Mouse (Mus musculus): ENCODE results near the gene Susd1.

The Susd1 gene

DNA sequence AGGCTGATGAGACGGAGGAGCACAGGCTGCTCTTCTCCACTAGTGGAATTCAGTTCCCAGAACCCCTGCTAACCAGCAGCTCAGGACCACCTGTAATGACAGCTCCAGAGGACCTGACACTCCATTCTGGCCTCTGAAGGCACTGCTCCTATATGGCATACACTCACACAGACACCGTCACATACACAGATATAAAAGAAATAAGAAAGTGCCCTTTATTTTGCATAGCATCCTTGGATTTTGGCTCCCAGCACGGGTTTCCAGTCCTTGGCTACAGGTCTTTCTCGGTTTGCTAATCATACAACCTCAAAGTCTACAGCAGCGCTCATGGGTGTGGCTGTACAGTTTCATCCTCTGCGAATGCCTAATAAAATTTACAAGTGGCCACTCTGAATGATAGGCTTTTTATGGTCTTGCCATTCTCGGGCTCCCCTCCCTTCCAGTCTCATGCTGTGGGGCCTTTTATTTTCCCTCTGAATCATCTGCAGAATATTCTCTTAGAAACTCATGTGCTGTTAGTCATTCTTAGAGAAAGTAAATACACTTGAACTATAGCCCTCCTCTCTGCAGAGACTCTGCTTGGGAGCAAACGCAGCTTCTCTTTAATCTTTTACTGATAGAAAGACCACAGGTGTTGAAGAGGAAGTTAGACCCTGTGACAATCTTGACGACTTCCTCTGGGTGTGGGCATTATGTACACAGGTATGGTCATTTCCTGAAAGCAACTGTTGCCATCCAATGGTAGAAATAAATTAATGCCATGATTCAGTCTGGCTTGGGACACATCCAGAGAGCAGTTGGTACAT, 119.1 kb downstream of the Susd1 start:
- no peak for DNase-seq

DNA sequence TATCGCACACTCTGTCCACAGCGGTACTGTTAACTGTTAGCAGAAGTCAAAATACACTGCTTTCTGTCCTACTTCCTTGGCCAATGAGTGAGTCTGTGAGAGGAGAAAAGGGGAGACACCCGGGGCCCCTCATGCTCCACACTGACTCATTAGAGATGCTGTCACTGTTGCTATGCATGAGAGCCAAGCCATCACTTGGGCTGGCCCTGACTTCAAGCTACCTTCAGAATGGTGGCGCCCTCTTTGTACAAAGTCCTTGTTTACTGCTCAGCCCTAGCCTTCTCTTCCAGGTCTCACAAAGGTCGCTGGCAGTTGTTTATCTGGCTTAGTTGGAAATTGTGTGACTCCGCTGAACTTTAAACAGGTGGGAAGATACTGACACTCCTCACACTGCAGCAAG, 119.8 kb downstream of the Susd1 start:
- no peak for DNase-seq

DNA sequence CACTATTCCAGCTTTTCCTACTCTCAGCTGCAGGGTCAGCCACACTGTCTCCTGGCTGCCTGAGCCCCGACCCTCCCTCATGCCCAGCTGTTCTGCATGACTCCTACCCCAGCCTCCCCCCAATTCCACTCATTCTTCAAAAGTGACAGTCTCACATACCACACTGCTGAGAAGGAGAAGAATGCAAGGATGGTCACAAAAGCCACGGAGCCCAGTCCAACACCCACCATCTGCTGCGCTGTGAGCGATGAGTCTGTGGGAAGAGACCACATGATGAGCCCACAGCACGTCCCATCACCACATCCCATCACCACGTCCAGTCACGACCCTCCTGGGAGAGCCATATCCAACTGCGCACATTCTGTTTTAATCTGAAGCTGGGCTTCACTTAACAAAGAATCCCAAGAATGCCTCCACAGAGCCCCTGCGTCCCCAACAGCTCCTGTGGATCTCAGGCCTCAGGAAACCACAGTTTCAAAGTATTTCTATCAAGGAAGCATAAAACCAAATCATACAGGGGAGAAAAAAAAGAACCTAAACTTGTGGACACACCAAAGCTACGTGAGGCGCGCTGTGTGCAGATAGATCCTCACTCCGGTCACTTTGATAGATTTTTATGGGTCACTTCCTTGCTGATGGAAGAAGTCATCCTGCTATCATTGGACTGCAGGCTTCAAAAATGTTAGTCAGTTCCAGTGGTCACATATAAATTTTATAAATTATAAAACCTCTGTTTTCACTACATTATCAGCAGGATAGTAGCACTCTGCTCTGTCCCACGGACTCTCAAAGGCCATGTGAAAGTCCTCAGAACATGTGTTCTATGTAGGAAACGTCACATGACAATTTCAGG, 122.7 kb downstream of the Susd1 start:
- DNase-seq = no peak

DNA sequence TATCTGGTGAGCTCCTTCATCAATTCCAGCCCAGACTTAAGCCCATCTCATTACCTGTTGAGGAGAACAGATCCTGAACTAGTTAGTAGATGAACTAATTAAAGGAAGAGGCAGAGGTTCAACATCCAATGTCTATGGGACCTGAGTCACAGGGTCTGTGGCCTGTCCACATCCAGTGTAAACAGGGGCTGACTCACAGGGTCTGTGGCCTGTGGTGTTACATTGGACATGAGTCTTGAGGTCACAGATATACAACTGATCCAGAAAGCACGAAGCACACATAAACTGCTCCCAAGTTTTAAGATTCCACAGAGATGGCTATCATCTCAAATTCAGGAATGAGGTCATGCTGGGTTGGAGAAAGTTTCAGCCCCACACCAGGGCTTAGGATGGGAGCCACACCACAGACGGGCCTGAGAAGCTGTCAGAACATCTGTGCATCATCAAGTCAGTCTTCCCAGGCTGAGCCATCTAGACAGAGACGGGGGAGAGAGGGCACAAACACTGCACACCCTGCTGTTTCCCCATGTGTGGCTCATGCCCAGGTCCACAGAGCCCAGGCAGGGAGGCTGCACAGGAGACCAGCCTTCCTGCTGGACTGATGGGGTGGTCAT, 123.4 kb downstream of the Susd1 start:
- no peak for DNase-seq

DNA sequence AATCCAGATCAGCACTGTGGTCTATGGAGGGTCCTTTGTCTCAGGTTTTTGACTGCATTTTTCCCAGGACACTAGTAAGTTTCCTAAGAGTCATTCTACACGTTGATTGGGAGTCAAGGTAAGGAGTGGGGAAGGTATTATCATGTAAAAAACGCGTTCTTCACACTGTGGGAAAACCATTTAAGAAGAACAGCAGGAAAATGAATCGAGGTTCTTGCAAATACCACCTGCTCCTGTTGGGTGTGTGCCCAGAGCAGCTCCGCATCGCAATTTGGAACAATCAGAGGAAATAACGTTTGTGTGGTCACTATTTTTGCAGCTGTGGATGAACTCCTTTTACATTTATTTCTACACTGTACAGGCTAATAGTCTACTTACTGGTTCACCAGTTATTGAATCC, 125.5 kb downstream of the Susd1 start:
- peak; percentile 54 for DNase-seq

DNA sequence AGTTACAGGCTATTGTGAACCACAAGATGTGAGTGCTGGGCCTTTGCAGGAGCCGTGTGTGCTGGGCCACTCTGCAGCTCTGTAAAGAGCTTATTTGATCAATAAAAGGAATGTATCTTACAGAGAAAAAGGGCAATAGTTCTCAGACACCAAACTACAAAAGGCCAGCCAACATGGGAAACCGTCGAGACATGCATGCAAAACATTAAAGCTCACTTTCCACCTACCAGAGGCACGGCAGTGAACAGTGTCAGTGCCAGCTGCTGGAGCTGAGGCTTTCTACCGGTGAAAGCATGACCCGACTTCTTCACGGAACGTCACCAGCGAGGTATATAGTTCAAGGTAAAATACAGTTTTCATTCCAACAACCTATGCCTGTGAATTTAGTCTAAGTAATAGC, 127.8 kb downstream of the Susd1 start:
- DNase-seq = no peak

DNA sequence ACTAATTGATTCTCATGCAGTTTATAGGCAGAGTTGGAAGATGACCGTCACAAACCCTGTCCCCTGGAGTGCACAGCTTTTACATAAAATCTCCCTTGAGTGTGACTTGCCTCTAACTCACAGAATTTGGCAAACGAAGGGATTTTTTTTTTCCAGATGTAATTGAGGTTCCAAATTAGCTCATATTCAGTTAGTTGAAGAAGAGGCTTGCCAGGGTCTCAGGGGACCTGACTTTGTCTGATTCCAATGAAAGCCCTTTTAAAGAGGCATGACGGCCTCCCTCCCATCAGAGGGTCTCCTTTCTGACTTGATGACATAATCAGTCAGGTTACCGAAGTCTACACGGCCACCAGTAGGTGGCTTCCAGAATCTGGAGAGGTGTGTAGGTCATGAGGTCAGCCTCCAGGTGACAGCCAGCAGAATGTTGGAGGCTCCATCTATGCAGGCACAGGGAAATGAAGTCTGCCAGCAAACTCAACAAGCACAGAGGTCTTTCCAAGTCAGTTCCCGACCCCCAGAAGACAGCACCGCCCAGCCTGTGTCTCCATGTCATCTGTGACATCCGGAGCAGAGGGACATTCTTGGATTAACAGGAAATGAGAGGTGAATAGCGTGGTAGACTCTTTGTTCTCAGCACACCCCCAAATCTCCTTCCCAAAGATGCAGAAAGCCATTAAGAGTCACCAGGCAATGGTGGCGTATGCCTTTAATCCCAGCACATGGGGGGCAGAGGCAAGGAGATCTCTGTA, 130.4 kb downstream of the Susd1 start:
- DNase-seq = peak; percentile 36

DNA sequence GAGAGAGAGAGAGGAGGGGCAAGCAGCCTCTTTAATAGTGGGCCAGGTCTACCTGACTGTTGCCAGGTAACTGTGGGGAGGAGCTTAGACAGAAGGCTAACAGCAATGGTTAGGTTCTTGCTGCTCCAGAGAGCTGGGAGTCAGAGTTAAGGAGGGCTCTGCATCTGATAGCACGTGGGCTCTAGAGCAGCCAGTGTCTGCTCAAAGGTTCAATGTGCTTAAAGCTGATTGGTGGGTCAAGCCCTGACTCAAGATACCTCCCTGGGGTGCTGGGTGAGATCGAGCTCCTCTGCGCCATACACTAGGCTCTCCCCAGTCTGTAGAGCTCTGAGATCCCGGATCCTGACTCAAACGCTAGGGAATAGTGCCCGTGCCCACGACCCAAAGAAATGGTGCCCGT, 136.0 kb downstream of the Susd1 start:
- DNase-seq = no peak

DNA sequence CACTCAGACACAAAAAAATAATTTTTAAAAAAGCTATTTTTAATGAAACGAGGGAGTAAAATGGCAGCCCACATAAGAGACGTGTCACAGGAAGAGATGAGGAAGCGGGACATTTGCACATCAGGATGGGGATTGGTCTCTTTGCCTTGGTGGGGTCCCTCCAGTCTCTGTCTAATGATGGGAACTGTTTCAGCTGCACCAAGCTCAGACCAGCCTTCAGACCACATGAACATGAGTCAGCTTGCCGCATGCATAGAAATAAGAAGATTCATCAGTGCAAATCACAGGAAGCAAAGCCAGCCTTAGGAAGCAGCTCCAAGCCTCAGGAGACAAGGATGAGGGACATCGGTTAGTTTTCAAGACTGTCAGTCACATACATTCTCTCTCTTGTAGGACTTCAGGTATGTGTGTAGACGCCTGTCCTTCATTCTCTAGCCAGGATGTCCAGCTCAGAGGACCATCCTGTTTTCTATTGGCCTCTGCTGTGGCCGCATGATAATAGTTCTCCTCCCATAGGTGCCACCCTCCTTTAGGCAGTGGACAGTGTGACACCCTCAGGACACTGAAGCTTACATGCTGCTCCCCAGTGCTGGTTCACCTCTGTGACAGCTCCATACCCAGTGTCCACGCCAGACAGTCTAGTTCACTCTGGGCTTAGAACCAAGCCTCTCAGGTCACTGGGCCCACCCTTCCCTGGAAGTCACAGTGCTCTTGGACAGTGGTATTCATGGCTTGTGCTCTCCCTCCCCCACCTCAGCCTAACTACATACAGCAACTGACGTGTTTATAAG, 137.2 kb downstream of the Susd1 start:
- no peak for DNase-seq

DNA sequence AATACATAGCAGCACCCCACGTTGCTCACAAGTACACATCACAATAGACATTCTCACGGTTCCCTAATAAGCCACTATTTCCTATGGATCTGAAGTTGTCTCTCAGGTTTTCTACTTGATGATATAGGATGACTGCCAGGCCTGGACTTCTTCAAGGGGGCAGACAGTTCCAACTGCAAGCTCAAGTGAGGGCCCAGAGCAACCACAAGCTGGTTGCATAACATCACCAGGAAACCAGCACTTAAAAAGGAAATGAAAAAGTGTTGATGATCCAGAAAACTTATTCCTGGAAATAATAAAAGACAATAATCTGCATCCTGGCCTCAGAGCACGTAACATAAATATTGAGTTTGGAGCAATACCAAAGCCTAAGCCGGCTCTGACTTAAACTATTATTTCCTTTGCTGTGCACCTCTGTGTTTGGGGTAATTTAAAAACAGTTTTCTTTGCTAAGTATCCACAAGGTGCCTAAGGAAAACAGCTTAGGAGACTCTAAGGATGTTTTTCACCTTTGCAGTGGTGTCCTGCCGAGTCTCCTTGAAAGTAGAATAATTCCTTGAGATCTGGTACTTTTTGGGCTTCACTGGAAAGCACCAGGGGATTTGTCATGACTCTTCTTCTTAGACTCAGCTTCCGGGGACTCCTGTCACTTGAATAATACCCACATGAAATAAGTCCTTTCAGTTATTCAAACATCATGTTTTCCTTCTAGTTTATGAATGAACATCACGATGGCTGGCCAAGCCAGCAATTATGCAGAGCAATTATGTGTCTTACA, 139.5 kb downstream of the Susd1 start:
- peak; percentile 9 for DNase-seq

DNA sequence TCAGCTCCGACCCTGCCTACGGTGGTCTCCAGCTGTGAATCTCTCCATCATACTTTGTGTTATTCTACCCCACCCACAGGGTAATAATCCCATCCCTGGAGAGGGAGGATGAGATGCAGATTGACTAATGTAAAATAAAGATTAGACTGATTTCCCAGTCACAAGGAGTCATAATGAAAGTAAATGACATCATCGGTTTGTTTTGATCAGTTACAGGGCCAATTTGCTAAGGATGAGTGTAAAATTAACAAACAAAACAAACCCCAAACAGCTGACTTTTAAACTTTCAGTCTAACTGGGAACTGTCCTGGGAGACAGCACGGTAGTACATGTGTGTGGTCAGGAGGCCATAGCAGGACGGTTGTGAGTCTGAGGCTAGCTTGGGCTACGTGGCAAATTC, 143.3 kb downstream of the Susd1 start:
- no peak for DNase-seq

DNA sequence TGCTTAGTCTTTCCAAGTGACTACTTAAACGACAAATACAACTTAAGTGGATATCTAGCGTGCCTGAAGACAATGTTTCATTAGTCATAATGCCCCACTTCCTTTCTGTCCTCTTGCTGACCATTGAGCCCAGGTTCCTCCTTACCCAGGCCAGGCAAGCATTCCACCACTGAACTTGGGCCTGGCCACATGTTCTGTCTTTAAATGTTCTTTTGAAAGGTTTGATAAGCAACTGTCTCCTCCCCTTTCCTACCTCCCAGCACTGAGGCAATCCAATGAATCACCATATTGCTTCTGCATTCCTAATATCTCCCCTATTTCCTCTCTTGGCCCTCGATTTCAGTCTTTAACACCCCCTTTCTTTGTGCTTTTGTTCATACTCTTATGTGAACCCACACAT, 143.8 kb downstream of the Susd1 start:
- DNase-seq = no peak

DNA sequence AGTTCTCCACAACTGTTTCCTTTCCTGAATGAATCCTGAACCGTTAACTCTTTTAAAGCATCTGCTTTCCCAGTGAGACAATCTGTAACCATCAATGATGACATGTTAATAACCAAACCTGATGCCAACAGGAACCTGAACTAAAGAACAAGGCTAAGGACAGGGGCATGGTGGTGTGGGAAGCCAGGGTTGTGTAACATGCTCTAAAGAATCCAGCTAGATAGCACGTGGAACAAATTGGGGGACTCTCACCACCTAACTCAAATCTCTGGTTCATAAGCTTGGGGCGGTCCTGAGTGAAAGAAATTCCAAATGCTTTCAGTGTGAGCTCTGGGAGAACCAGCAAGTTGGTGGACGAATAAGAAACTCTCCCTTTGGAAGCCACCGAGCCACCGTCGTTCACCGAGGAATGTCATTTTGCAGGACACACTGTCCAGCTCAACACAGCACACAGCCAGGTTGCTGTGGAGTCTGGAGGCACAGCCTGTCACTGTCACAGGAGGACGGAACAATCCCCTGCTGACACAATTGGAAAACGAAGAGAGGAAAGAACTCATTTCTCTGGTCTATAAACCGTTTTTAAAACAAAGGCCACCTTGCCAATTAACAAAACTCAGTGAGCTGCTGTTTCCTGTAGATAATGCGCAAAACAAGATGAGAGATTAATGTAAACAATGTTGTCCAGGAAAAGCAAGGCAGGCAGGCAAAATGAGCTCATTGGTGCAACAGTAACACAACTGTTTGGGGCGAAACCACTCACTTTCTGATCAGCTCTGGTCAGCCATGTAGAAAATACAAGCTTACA, 146.3 kb downstream of the Susd1 start:
- peak; percentile 69 for DNase-seq

DNA sequence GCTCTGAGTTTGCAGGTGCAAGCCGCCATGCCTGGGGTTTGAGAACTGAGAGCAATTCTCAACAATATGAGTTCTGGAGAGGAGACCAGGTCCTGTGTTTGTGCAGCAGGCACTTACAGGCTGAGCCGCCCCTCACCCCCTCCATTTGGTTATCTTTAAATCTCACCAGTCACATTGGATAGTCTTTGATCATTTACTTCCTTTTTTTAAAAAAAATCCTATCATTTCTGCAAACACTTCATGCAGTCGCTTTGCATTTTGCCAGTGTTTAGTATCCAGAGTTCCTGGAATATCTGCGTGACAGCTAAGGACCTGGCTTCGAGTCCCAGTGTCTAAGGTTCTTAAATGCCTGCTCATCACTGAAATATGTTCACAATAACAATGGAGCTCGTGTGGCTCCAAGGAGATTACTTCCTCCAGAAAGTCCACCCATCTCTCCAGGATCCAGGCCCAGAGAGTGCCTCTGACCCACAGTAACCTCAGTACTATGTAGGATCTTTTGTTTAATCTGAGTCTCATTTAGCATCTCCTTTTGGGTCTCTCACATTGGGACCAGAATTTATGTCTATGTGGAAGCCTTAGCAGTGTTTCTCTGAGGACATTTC, 147.4 kb downstream of the Susd1 start:
- DNase-seq = peak; percentile 30

DNA sequence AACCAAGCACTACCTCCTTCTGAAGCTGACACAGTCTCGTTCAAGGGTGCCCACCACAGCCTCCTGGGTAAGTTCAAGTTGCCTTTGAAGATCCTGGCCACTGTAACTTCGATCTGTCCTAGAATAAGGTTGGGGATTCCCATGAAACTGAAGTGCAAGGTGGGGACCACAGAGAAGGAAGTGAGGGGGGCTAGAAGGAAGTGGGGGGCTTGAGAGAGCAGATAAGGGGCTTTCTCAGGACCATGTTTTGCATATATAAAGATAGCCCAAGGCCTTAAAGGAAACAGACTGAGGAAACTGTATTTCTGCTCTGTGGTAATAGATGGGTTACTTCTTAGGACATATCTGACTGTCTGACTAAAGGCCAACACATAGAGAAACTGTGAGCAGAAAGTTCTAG, 151.3 kb downstream of the Susd1 start:
- DNase-seq = no peak

DNA sequence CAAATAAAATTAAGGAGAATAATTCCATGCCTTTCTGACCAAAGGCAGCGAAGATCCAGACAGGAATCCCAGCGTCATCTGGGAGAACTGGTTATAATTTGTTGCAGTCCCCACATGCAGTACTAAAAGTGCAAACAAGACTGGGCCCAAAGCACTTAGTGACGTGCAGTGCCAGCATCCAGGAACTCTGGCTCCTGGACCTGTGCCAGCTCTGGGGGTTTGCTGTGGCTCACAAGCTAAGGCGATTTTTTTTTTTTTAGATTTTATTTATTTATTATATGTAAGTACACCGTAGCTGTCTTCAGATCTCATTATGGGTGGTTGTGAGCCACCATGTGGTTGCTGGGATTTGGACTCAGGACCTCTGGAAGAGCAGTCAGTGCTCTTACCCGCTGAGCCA, 152.1 kb downstream of the Susd1 start:
- DNase-seq = peak; percentile 44

DNA sequence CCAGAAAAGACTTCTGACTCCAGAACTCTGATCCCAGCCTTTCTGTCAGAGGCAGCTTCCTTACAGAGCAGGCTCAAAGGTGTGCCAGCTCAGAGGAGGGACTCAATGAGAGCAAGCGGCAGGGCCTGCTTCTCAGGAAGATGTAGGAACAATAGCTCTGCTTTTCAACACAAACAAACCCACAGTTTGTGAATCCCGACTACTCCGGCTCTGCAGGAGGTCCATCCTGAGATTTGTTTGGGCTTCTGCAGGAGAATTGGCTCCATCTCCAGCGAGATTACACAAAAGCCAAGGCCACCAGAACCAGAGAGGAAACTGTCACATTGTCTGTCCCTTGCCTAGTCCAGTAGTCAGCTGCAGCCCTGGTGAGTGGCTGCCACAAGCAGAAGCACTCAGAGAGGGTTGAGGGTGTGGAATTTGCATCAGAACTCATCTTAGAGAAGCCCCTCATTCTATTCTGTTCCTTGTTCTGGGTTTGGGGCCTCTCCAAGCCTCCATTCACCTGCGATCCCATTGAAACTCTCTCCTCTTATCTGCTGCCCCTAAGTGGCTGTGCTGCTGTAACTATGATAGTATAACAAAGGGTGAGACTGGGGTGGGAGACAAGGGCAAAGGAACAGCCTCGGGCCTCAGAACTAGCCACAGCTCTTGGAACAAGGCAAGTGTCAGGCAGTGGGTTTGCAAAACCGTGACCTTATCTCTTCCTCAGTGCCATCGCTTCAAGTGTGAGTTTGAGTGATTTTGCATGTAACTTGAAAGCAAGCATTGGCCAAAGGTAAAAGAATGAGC, 155.5 kb downstream of the Susd1 start:
- peak; percentile 70 for DNase-seq

DNA sequence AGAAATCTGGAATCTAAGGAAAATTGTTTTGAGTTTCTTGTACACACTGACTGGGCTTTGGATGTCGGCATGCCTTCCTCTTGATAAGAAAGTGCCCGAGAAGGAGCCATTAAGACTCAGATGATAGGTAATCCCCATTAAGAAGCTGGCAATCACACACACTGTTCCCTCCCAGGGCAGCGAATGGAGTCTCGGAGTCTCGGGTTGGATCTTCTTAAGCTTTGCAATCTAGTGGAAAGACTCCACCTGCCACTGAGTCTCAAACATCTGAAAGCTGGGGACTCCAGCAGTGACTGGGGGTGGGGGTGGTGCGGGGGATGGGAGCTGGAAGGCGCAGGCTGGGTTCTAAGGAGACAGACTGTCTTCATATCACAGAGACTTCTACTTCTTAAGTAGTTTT, 156.3 kb downstream of the Susd1 start:
- no peak for DNase-seq

DNA sequence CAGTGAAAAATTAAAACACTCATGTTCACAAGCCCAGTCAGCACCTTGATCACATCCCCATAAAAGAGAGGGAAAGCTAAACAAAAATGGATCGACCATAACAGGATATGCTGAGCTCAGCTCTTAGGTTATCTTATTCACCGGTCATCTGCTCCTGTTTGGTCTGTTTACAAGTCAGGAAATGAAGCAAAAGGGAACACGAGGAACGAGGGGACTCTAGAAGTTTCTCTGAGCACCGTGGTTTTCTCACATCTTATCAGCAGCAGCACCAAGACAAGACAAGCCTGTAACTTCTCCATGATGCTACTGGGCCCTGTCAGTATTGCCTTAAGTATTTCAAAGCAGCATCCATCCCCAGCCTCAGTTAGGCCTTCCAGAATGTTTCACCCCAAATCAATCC, 157.6 kb downstream of the Susd1 start:
- no peak for DNase-seq

Data from lung, postnatal 10 days (tissue).